Mouse (Mus musculus) embryonic facial prominence, embryonic 14.5 days (tissue): ENCODE data around the gene Col18a1. TPM values are rescaled to one million over a fixed set of nuclear protein-coding genes. Genes with fewer than 3 reads are reported as not detected.

Experiments used
- ATAC-seq: fragments of 200-750 bp; cut with Nextera tagmentation; 2 replicates; pipeline ENCODE4 v1.8.0; 2017; ENCODE audit warnings: low read depth, moderate number of reproducible peaks, moderate TSS enrichment
- DNase-seq: peaks from one replicate; pipeline ENCODE4 v3.0.0-alpha.2; 2015; ENCODE audit warnings: low spot score
- H3K27ac ChIP-seq: fragments of 300-500 bp; sonication (generic); replicated peaks from 2 replicates; pipeline ENCODE4 v1.5.1; 2014; ENCODE audit warnings: low read depth, mild to moderate bottlenecking, low read length, moderate library complexity
- H3K27me3 ChIP-seq: fragments of 300-500 bp; sonication (generic); replicated peaks from 2 replicates; pipeline ENCODE4 v1.6.1; 2014; ENCODE audit warnings: low read length; ENCODE audit not compliant: control insufficient read depth, insufficient read depth
- H3K36me3 ChIP-seq: fragments of 300-500 bp; sonication (generic); 2 replicates; pipeline ENCODE4 v1.6.1; 2014; ENCODE audit warnings: low read length, mixed read lengths; ENCODE audit not compliant: control insufficient read depth, insufficient read depth
- H3K4me1 ChIP-seq: fragments of 300-500 bp; sonication (generic); 2 replicates; pipeline ENCODE4 v1.6.1; 2014; ENCODE audit warnings: antibody characterized with exemption, low read length; ENCODE audit not compliant: control insufficient read depth, insufficient read depth
- H3K4me2 ChIP-seq: fragments of 300-500 bp; sonication (generic); 2 replicates; pipeline ENCODE4 v1.6.1; 2014; ENCODE audit warnings: low read depth, mild to moderate bottlenecking, low read length, moderate library complexity, mixed read lengths
- H3K4me3 ChIP-seq: fragments of 300-500 bp; sonication (generic); 2 replicates; pipeline ENCODE4 v1.5.1; 2014; ENCODE audit warnings: low read depth, mild to moderate bottlenecking, low read length
- H3K9ac ChIP-seq: fragments of 300-500 bp; sonication (generic); 2 replicates; pipeline ENCODE4 v1.6.1; 2014; ENCODE audit warnings: low read depth, mild to moderate bottlenecking, low read length, moderate library complexity, mixed read lengths
- H3K9me3 ChIP-seq: fragments of 300-500 bp; sonication (generic); 2 replicates; pipeline ENCODE4 v1.6.1; 2016; ENCODE audit warnings: low read length; ENCODE audit not compliant: control insufficient read depth
- WGBS: fragments of 180-500 bp; shearing (Covaris S2); extraction: QIAGEN DNeasy Blood & Tissue Kit; methylation state at CpG from one replicate; pipeline ENCODE4 v1.1.7; 2014; 5-methylcytosine and 5-hydroxymethylcytosine counted together
- polyA plus RNA-seq: library from polyadenylated mRNA; unstranded; fragments of >200 nt; fragmentation: Nextera tagmentation; extraction: Ambion mirVana; gene quantifications from 2 replicates; pipeline ENCODE4 v1.2.1, GENCODE M21; 2014

Gene Col18a1
- polyA plus RNA-seq, 1 experiment from 2014 or later, result 77.8 TPM

DNA sequence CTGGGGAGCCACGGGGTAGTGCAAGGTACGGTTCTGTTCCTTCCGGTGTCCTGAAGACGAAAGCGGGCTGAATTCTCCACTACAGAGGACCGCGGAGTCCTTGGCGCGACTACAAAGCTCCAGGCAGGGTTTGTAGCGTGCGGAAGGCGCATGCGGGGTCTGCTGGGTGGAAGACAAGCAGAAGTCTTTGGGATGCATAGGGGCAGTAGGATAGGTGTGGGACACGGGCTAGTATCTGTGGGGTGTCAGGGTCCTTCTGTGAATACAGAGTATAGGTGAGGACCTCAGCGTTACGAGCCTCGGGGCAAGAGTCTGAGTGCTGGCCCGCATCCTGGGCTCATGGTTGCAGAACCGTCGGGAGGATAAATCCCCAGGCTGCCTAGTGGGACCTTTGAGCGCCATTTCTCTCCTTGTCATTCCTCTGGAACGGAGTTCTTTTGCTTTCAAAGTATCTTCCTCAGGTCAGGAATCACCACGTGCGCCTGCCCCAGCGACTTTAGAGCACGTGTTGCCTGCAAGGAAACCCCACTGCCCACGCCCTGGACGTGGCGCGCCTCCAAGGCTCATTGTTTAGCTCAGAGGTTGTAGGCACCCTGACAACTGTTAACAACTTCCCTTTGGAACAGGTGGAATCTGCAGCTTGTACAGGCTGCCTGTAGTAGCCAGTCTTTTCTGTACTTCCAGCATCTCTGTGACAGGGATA lies 132.9 kb downstream of the Col18a1 start:
- Histone ChIP-seq H3K36me3 (peaks cover 4% of the 10 kb centered on the region; the same call in 1 of the 2 replicates), H3K9me3 (no peaks in the 10 kb centered on the region), H3K9ac (peak overlapping the region; percentile 81), H3K4me3 (peak overlapping the region; percentile 60), H3K4me1 (peaks cover 13% of the 10 kb centered on the region), H3K27ac (peak overlapping the region; percentile 23; the same call in 1 of the 2 replicates), H3K4me2 (peak overlapping the region; percentile 93), H3K27me3 (no peaks in the 10 kb centered on the region)
- ATAC-seq, result peak; percentile 64
- 2% methylated on average over 30 of the region's 30 CpGs for WGBS
- DNase-seq, result peak; percentile 71

DNA sequence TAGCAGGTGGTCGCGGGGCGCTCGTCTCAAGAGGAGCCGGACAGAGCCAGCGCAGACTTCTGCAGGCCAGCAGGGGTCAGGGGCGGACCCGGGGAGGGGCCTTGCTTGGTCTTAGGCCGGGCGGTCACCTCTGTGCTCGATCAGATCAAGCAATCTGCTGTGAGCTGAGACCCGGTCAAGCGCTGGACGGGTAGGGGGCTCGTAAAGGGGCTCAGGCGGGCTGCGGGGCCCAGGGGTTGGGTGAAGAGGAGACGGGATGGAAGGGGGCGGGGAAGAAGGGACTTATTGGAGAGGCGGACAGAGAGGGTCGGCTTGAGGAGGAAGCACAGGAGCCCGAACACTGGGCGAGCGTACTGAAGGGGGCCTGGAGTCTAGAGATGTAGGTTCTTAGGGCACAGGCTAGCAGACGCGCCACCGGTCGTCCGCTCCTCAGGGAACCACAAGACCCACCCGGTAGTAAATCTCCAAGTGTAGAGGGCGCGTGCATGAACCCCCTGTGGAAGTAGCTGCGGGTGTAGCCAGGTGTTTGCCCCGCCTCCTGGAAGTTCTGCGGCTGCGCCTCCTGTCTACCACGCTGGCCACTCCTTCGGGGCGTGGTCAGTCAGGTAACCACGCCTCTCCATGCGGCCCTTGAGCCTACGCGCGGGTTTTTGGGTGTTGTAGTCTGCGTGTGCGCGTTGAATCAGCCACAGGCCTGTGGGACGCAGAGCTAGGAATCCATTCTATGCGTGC lies 133.6 kb downstream of the Col18a1 start:
- Histone ChIP-seq H3K4me1 (peaks cover 13% of the 10 kb centered on the region), H3K4me2 (peak overlapping the region; percentile 93), H3K36me3 (no peaks in the 10 kb centered on the region), H3K4me3 (peak overlapping the region; percentile 60), H3K27me3 (no peaks in the 10 kb centered on the region), H3K9ac (peak overlapping the region; percentile 81), H3K27ac (peak overlapping the region; percentile 34; the same call in 1 of the 2 replicates), H3K9me3 (no peaks in the 10 kb centered on the region)
- ATAC-seq (peak; percentile 95), DNase-seq (peak; percentile 98)
- WGBS, result under 1% methylated on average over 48 of the region's 49 CpGs

- WGBS, result 40% methylated on average over 13 of the region's 13 CpGs
- Histone ChIP-seq H3K4me1 (peaks cover 13% of the 10 kb centered on the region), H3K4me3 (peak within 1 kb of the TSS; percentile 60), H3K9ac (peak within 1 kb of the TSS; percentile 81), H3K36me3 (no peaks in the 10 kb centered on the region), H3K9me3 (no peaks in the 10 kb centered on the region), H3K4me2 (peak within 1 kb of the TSS; percentile 93), H3K27ac (peak within 1 kb of the TSS; percentile 34; the same call in 1 of the 2 replicates), H3K27me3 (no peaks in the 10 kb centered on the region)
- no peak for DNase-seq
- no peak for ATAC-seq
Measured at GRCm38 (mm10) chr10:77031768-77032375, 134.5 kb downstream of the Col18a1 start, which contains the start of gene Slc19a1. Slc19a1 (plus strand) TSS chr10:77032241.

- WGBS, result 87% methylated on average over 5 of the region's 5 CpGs
- peaks cover 13% of the 10 kb centered on the region for H3K4me1 ChIP-seq
- DNase-seq, result no peak
Measured at GRCm38 (mm10) chr10:77030666-77031065, 135.7 kb downstream of the Col18a1 start.

DNA sequence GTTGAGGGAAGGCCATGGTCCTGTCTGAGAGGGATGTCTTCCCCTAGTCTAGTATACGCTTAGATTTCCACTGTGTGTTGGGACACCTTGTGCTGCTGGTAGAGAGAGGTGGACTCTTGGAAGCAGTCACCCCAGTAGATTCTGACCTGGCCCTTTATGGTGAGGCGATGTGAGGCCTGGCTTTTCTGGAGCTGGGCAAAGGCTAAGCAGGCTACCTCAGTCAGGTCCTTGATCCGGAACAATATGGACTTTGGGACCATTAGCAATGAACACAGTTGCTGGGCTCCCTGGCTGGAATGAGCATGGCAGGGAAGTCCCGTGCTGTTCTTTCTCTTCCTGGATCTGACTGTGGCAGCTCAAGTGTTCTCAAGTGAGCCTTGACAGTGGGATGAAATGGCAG lies 136.6 kb downstream of the Col18a1 start:
- H3K27ac ChIP-seq, result no peak overlapping the region
- DNase-seq, result no peak
- 95% methylated on average over 4 of the region's 4 CpGs for WGBS
- H3K4me1 ChIP-seq, result peaks cover 13% of the 10 kb centered on the region
- no peaks in the 10 kb centered on the region for H3K9me3 ChIP-seq
- no peak overlapping the region for H3K4me2 ChIP-seq
- H3K9ac ChIP-seq, result no peak overlapping the region
- H3K27me3 ChIP-seq, result no peaks in the 10 kb centered on the region
- no peak overlapping the region for H3K4me3 ChIP-seq
- H3K36me3 ChIP-seq, result no peaks in the 10 kb centered on the region
- ATAC-seq, result no peak

More at GRCm38 (mm10) chr10:77030666-77031065, 135.7 kb downstream of the Col18a1 start:
- ATAC-seq, result no peak
- H3K27ac ChIP-seq, result no peak overlapping the region
- no peak overlapping the region for H3K9ac ChIP-seq
- H3K36me3 ChIP-seq, result no peaks in the 10 kb centered on the region
- H3K27me3 ChIP-seq, result no peaks in the 10 kb centered on the region
- H3K4me2 ChIP-seq, result no peak overlapping the region
- H3K9me3 ChIP-seq, result no peaks in the 10 kb centered on the region
- no peak overlapping the region for H3K4me3 ChIP-seq

DNA sequence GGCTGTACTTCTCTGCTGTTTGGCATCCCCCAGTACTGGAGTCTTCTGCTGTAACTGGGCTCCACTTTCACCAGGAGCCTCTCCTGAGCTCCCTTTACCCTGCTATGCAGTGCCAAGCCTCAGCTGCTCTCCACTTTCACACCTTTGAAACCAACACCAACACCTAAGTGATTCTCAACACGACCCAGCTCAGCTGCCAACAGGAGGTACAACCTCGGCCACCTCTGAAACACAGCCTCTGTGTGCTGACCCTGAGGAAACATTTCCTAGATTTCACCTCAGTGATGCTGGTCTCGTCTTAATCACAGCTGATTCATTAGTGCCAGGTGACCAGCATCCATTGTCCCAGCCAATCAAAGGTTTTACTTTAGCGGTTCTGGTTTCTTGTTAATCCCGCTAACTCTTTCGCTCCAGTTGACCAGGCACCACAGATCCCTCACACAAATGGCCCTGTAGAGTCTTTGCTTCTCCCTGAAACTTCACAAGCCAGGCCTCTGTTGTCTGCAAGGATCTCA lies 137.5 kb downstream of the Col18a1 start:
- Histone ChIP-seq H3K27ac (no peak overlapping the region), H3K36me3 (no peaks in the 10 kb centered on the region), H3K9ac (no peak overlapping the region), H3K4me3 (no peak overlapping the region), H3K4me2 (no peak overlapping the region), H3K4me1 (peaks cover 6% of the 10 kb centered on the region), H3K27me3 (no peaks in the 10 kb centered on the region), H3K9me3 (no peaks in the 10 kb centered on the region)
- 85% methylated on average over 6 of the region's 6 CpGs for WGBS
- no peak for DNase-seq
- no peak for ATAC-seq

DNA sequence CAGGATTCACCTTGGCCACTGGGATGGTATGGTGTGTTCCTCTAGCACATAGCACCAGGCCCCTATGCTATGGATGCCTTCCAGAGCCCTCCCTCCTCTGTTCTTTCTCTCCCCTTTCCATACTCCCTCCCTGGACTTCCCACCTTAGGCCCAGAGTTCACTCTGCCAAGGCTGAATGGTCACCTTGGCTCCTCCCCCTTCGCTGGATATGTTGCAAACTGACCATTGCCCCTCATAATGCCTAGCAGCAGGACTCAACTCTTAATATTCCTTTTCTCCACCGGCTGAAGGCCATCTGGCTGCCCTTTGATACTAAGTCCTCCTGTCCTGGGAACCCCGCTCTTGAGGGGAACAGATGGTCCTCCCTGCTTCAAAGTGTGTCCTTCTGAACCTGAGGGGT lies 139.4 kb downstream of the Col18a1 start:
- no peaks in the 10 kb centered on the region for H3K9me3 ChIP-seq
- no peak overlapping the region for H3K4me2 ChIP-seq
- no peak overlapping the region for H3K4me3 ChIP-seq
- H3K9ac ChIP-seq, result no peak overlapping the region
- ATAC-seq (no peak), DNase-seq (no peak)
- H3K27me3 ChIP-seq, result no peaks in the 10 kb centered on the region
- H3K4me1 ChIP-seq, result no peaks in the 10 kb centered on the region
- H3K27ac ChIP-seq, result no peak overlapping the region
- WGBS, result 77% methylated on average over 3 of the region's 3 CpGs
- no peaks in the 10 kb centered on the region for H3K36me3 ChIP-seq

GRCm38 (mm10) chr10:77024231-77024630 lies 142.1 kb downstream of the Col18a1 start:
- DNase-seq (no peak), ATAC-seq (no peak)
- Histone ChIP-seq H3K4me1 (no peaks in the 10 kb centered on the region), H3K27ac (no peak overlapping the region), H3K4me2 (no peak overlapping the region), H3K36me3 (no peaks in the 10 kb centered on the region), H3K9me3 (no peaks in the 10 kb centered on the region), H3K9ac (no peak overlapping the region), H3K4me3 (no peak overlapping the region), H3K27me3 (no peaks in the 10 kb centered on the region)
- WGBS, result 75% methylated on average over 5 of the region's 5 CpGs
